Mouse (Mus musculus): ENCODE results near the gene Ehbp1l1.

The Ehbp1l1 gene

DNA sequence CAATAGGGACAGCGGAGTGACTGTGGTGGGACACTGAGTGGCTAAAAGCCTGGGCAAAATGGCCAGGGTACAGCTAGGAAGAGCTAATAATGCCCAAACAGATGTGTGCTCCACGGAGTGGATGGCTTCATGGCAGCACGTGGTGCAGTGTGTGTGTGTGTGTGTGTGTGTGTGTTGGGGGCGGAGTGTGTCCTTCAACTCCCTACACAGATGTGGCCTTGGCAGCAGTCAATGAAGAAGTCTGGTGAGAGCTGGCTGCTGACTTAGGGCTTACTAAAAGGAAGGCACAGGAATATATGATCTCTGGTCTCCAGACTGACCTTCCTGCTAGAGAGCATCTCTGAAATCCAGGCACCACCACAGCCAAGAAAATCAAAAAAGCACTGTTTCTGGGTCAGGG is 57.7 kb downstream of the Ehbp1l1 start:
- DNase-seq (ENCODE audit: low spot score in 2 of 2) = no peak

DNA sequence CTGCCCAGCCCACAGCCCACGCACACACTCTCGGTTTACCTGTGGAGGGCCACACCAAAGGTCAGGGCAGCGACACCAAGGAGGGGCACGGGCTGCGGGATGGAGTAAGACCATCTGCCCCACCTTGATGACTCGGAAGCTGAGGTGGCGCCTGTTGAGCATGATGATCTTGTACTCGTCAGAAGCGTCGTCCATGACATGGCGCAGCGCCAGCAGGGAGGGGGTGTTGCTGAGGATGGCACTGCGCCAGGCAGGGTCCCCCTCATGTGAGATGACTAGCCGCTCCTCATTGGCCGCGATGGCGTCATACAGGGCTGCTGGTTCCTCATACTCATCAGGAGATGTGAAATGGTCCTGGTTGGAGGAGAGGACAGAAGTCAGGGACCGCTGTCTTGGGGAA is 59.7 kb downstream of the Ehbp1l1 start:
- no peak for DNase-seq (ENCODE audit: low spot score in 2 of 2)

DNA sequence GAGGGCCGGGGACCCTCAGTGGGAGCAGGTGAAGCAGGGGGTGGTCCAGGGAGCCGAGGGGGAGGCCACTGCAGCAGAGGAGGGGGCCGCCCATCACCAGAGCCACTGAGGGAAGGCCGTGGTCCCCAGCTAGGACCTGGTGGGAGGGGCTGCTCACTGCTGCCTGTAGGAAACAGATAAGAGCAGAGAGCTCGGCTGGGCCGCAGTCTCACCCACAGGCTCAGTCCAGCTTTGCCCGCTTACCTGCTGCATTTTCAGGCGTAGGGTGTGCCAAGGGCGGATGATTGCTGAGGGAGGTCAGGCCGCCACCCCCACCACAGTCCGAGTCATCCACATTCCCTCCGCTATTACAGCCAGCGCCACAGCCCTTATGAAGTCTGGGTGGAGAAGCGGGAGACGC is 60.7 kb downstream of the Ehbp1l1 start:
- no peak for DNase-seq (ENCODE audit: low spot score in 2 of 2)

DNA sequence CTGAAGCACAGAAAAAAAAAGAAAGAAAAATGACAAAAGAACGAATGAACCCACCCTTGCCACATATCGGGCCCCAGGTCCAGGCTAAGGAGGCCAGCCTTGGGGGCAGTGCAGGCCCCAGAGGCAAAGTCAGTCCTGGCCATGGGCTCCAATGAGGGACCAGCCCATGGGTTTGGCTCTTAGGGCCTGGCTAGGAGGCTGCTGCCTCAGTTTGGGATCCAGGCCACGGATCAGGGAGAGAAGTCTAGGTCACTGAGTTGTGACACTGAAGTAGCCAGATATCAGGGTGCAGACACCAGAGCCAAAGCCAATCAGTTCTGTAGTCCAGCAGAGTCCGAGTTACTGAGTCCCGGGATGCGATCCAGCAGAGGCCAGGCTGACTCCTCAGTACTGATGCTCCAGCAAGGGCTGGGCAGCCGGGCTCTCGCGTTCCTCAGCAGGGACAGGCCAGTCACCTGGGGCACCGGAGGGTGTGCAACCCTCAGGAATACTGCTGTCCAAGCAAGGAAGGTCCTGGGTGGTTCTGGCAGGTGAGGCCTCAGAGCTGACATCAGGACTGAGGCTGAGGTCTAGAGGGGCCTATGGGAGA is 61.4 kb downstream of the Ehbp1l1 start:
- DNase-seq (ENCODE audit: low spot score in 2 of 2) = no peak

DNA sequence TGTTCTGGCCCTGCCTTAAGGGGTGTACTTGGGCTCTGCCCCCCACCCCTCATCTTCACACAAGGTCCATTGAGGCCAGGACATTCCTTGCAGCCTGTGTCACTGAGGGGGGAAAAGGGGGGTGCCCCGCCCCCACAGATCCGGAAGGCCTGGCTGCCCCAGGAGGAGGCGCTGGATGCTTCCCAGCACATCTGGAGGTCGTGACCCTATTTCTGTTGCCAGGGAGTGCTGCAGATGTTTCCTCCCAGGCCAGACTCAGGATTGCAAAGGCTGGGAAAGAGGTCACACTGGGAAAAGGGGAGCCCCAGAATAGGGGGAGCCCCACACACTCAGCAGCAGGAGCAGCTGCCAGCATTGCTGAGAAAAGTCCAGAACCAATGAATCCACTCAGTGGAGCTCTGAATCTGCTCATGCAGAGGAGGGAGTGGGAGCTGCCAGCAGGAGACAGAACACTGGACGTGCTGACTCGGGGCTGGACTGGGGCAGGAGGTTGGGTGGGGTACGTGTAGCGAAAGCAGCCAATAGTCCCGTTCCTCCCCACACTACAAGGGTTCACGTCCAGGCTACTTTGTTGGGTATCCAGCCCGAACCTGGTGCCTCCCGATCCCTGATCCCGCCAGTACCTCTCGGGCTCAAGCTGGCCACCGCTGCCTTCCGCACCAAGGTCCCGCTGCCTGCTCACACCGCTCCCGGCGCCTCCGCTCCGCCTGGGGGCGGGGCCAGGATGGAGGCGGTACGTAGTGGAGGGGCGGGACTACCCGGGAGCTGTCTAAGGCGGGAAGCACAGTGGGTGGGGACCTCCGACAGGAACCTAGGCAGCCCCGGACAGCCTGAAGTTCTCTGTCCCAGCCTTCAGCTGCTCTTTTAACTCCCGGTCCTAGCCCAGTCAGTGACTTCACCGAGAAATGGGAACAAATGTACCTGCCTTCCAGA is 62.9 kb downstream of the Ehbp1l1 start, which contains the start of gene Sipa1:
Sipa1 (minus strand) TSS at position 727 of the 933 bp plus-strand sequence.
- peak; percentile 91 to 94 for DNase-seq (ENCODE audit: low spot score in 2 of 2)

DNA sequence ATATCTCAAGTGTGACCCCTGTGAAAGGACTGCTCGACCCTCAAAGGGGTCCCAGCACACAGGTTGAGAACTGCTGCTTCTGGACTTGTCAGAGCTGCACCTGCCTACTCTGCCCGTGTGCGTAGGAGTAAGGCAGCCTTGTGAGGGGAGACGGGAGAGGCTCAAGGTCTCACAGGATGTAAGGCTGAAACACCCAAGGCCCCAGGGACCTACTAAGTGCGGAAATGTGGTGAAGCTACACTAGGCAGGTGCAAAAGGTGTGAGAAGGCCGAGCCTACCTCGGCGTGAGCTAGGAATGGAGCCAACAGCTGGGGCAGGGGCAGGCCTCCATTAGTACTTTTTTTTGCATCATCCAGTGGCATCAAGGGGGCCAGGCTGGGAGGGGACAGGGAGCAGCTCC is 63.8 kb downstream of the Ehbp1l1 start:
- no peak for DNase-seq (ENCODE audit: low spot score in 2 of 2)

DNA sequence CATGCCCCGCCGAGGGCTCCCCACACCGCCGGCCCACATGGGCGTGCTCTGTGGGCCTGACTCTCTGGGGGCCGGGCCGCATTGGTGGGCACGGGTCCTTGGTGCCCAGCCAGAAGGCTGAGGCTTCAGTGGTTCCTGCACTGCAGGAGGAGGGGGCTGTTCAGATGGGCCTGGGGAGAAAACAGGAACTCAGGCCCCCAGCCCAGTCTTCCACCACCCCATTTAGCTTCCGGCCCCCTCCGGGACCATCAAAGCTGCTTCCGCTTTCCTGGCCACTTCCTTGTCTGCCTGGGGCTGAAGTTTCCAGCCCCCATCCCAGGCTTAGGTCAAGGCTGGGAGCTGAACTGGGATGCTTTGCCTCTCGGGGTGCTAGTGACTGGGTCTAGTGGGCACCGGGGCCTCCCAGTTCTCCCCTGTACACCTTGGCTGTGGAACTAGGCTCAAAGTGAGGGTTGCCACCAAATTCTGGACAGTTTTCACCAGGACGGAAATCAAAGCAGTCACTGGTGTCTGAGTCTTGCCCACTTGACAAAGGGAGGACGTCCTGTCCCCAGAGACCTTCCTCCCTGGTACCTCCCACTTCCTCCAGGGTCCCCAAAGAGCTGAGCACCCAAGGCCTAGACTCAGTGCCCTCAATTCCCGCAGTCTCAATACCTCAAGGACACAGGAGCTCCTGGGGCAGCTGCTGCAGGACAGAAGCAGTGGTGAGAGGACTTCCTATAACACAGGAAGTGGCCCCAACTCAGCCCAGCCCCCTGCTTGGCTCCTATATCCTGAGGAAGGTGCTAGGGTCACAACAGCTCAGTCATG is 65.0 kb downstream of the Ehbp1l1 start:
- no peak for DNase-seq (ENCODE audit: low spot score in 2 of 2)

All from urinary bladder, postnatal 4 days (tissue).